Mouse (Mus musculus) lung, embryonic 14.5 days (tissue): ENCODE data around the gene Stat4. TPM values are rescaled to one million over a fixed set of nuclear protein-coding genes. Genes with fewer than 3 reads are reported as not detected.
A peak's percentile ranks its signal among the peaks of the same experiment; 100 is the strongest.
"Not testable (repeated sequence)": the region's sequence is repeated elsewhere in the genome, so short reads cannot be mapped to it uniquely, and the experiment has no call there.

ENCODE experiments used
- ATAC-seq: fragments of 200-750 bp; cut with Nextera tagmentation; 2 replicates; pipeline ENCODE4 v1.8.0; 2017; ENCODE audit warnings: mild to moderate bottlenecking, moderate TSS enrichment, moderate library complexity; ENCODE audit not compliant: insufficient read depth
- DNase-seq: peaks from one replicate; pipeline ENCODE4 v3.0.0-alpha.2; 2015
- H3K27ac ChIP-seq: fragments of 300-500 bp; sonication (generic); 2 replicates; pipeline ENCODE4 v1.5.1; 2014; ENCODE audit warnings: low read depth, mild to moderate bottlenecking, moderate library complexity
- H3K27me3 ChIP-seq: fragments of 300-500 bp; sonication (generic); 2 replicates; pipeline ENCODE4 v1.6.1; 2014; ENCODE audit warnings: low read length, control low read depth; ENCODE audit not compliant: insufficient read depth
- H3K36me3 ChIP-seq: fragments of 300-500 bp; sonication (generic); 2 replicates; pipeline ENCODE4 v1.6.1; 2014; ENCODE audit warnings: control low read depth; ENCODE audit not compliant: insufficient read depth
- H3K4me1 ChIP-seq: fragments of 300-500 bp; sonication (generic); 2 replicates; pipeline ENCODE4 v1.6.1; 2014; ENCODE audit warnings: antibody characterized with exemption, control low read depth; ENCODE audit not compliant: insufficient read depth
- H3K4me2 ChIP-seq: fragments of 300-500 bp; sonication (generic); 2 replicates; pipeline ENCODE4 v1.6.1; 2014; ENCODE audit warnings: mild to moderate bottlenecking
- H3K4me3 ChIP-seq: fragments of 300-500 bp; sonication (generic); 2 replicates; pipeline ENCODE4 v1.5.1; 2014; ENCODE audit warnings: low read depth, low read length
- H3K9ac ChIP-seq: fragments of 300-500 bp; sonication (generic); 2 replicates; pipeline ENCODE4 v1.6.1; 2014
- H3K9me3 ChIP-seq: fragments of 300-500 bp; sonication (generic); 2 replicates; pipeline ENCODE4 v1.6.1; 2016; ENCODE audit warnings: low read depth, low read length, control low read depth
- CTCF ChIP-seq: IDR thresholded peaks from 2 replicates; pipeline ENCODE4 v1.5.1; 2016; ENCODE audit warnings: antibody characterized with exemption, low read depth
- WGBS: fragments of 180-500 bp; shearing (Covaris S2); extraction: QIAGEN DNeasy Blood & Tissue Kit; methylation state at CpG from one replicate; pipeline ENCODE4 v1.1.7; 2014; 5-methylcytosine and 5-hydroxymethylcytosine counted together
- polyA plus RNA-seq: library from polyadenylated mRNA; unstranded; fragments of >200 nt; fragmentation: Nextera tagmentation; extraction: Ambion mirVana; gene quantifications from 2 replicates; pipeline ENCODE4 v1.2.1, GENCODE M21; 2014

Gene Stat4
- polyA plus RNA-seq, 1 experiment from 2014 or later = 4.0 TPM

DNA sequence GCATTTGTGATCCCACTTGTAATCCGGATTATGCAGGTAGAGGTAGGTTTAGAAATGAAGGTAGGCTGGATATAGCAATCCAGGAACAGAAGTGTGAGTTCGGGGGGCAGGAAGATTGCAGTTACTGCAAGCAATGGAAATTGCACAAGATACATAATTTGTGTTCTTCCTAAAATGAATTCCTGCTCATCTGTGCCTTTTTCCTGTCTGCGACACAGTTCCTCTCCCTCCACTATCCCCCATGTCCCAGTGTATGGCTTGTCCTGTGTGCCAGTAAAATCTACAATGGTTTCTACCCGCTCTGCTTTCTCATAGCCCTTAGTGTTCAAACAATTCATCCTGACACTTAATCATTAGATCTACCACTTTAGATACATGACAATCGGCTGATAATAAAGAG, 41.7 kb downstream of the Stat4 start:
- Histone ChIP-seq H3K4me1 (no peaks in the 10 kb centered on the region), H3K36me3 (no peaks in the 10 kb centered on the region), H3K4me3 (no peak overlapping the region), H3K9me3 (no peaks in the 10 kb centered on the region), H3K9ac (no peak overlapping the region), H3K27ac (no peak overlapping the region), H3K4me2 (no peak overlapping the region), H3K27me3 (no peaks in the 10 kb centered on the region)
- no peak for ATAC-seq
- 84% methylated on average over 5 of the region's 5 CpGs for WGBS
- TF ChIP-seq CTCF = no peak
- DNase-seq = no peak

DNA sequence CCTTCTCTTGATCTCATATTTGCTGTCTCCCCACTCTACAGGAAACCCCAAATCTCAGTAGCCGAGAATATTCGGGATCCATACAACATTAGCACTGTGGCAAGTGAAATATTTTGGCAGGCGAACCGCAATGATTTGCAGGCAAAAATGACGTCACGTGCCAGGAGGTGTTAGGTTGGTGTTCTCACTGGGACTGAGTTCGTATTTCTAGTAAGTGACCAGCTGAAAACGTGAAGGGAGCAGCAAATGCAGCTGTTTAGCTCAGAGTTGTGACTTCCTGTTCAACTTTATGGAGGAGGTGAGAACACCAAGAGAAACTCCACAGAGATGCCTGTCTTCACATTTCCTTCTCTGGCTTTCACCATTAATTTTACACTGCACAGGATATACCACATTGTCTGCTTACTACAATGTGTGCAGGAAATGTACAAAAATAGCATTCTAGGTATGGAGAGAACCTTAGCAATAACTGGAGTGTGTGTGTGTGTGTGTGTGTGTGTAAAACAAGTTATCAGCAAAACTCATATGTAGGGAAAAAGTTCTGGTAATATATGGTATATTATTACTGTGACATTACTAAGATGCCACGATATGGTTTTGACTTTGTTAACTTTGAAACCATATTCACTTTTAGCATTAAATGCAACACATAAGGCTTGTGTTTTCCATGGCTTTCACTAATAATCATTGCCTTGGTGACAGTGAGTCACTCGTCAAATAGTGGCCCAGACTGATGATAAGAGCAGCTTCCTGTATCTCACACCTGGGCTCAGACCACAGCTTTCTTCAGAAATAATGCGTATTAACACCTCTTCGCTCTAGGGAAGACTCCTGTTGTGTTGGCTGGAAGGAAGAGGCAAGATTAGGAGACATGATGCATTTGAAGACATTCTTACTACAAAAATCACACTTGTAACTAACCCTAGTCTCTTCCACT, 48.1 kb downstream of the Stat4 start:
- ATAC-seq = no peak
- peak; percentile 7 for DNase-seq
- TF ChIP-seq CTCF = no peak

DNA sequence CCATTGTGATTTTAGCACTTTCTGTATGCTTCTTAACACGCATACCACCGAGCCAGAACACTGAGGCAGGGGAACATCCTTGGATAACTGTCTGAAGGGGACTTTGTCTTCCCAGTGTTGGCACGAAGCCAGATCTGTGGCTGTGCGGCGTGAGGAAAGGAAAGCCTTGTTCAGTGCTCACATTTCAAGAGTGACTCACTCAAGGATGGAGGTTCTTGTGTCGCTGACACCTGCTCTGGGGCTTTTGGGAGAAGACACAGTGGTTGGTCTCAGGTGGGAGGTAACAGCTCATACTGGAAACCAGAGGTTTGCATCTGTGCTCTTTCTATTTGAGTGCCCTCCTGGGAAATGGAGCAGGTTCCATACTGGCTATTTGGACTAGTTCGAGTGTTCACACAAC, 52.2 kb downstream of the Stat4 start:
- peak; percentile 54; the same call in 1 of the 2 replicates for ATAC-seq
- Histone ChIP-seq H3K4me1 (no peaks in the 10 kb centered on the region), H3K9ac (no peak overlapping the region), H3K4me3 (no peak overlapping the region), H3K27me3 (no peaks in the 10 kb centered on the region), H3K27ac (no peak overlapping the region), H3K36me3 (no peaks in the 10 kb centered on the region), H3K4me2 (no peak overlapping the region), H3K9me3 (no peaks in the 10 kb centered on the region)
- no peak for TF ChIP-seq CTCF
- DNase-seq = peak; percentile 78
- WGBS = 36% methylated on average over 7 of the region's 7 CpGs

More for the DNA sequence above, 48.1 kb downstream of the Stat4 start:
- Histone ChIP-seq H3K4me1 (no peaks in the 10 kb centered on the region), H3K36me3 (no peaks in the 10 kb centered on the region), H3K27me3 (no peaks in the 10 kb centered on the region), H3K9me3 (no peaks in the 10 kb centered on the region), H3K4me3 (no peak overlapping the region), H3K9ac (no peak overlapping the region), H3K4me2 (no peak overlapping the region), H3K27ac (no peak overlapping the region)
- WGBS = 59% methylated on average over 12 of the region's 12 CpGs

DNA sequence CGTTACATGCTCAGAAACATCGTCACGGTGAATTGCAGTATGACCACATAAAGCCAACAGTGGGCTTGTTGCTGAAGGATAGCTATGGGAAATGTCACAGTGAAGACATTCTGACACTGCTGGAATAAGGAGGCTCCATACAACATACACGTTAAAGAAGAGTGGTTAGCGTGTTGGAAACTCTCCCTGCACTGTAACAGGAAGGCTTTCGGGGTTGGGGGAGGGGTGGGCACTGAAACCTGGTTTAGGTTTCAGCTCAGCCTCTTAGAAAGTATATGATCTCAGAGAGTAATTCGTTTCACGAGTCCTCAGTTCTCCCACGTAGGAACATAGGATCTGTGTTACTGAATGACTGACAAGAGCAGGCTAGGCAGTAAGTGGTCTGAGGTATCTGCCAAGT, 52.7 kb downstream of the Stat4 start:
- Histone ChIP-seq H3K4me1 (no peaks in the 10 kb centered on the region), H3K4me3 (no peak overlapping the region), H3K36me3 (no peaks in the 10 kb centered on the region), H3K4me2 (no peak overlapping the region), H3K9ac (no peak overlapping the region), H3K9me3 (no peaks in the 10 kb centered on the region), H3K27me3 (no peaks in the 10 kb centered on the region), H3K27ac (no peak overlapping the region)
- DNase-seq (no peak), ATAC-seq (no peak)
- TF ChIP-seq CTCF = no peak
- 74% methylated on average over 9 of the region's 9 CpGs for WGBS

DNA sequence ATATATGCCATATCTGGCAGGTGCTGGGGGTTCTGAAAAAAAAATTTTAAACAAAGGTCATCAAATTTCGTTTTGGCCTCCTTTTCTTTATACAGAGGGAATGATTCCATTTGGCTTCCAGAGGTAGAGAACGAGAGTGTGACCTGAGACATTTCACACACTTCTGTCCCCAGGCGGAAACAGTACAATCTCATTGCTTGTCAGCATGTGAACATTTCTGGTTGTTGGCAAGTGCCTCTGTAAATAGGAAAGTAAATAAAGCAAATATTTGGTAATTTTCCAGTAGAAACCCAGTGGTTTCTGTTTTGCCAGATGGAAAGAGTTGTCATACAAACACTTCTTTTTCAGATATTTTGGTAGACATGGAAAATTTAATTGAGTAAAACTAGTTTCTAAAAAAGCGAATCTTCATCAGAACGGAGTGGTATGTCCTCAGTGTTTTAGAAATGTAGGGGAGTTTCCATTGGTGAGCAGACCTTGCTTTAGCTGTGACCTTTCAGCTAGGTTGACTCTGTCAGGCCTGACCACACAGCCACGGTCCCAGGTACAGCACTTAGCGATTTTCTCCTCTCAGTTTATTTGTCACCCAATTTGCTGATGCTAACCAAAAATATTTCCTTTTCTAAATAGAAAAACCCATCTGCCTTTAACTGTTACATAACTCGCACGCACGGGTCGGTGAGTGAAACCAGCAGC, 53.6 kb downstream of the Stat4 start:
- DNase-seq = peak; percentile 7
- no peak overlapping the region for H3K27ac ChIP-seq
- no peak overlapping the region for H3K9ac ChIP-seq
- TF ChIP-seq CTCF = no peak
- WGBS = 70% methylated on average over 11 of the region's 11 CpGs
- H3K4me2 ChIP-seq = no peak overlapping the region
- H3K9me3 ChIP-seq = no peaks in the 10 kb centered on the region
- H3K4me3 ChIP-seq = no peak overlapping the region
- no peaks in the 10 kb centered on the region for H3K4me1 ChIP-seq
- ATAC-seq = no peak
- H3K36me3 ChIP-seq = no peaks in the 10 kb centered on the region
- no peaks in the 10 kb centered on the region for H3K27me3 ChIP-seq

DNA sequence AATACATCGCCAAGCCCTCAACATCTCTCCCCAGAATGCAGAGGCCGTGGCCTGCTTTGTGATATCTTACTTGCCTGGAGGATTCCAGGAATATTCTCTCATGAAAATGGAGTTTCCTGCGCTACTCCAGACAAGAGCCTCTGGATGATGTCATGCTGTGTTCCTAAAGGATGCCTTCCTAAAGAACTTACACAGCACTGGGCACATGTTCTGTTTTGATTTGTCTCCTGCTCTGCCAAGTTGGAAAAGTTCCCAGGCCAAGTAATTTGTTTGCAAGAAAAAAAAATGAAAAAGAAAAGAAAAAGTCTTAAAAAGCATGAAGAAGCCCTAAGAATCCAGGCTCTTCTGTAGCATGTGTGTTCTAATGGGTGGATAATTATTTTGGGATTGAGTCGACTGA, 56.2 kb downstream of the Stat4 start:
- Histone ChIP-seq H3K9ac (no peak overlapping the region), H3K27me3 (no peaks in the 10 kb centered on the region), H3K27ac (no peak overlapping the region), H3K4me1 (no peaks in the 10 kb centered on the region), H3K36me3 (no peaks in the 10 kb centered on the region), H3K4me2 (no peak overlapping the region), H3K9me3 (no peaks in the 10 kb centered on the region), H3K4me3 (no peak overlapping the region)
- TF ChIP-seq CTCF = no peak
- DNase-seq (peak; percentile 69), ATAC-seq (no peak; the same call in 1 of the 2 replicates)
- 53% methylated on average over 4 of the region's 4 CpGs for WGBS

DNA sequence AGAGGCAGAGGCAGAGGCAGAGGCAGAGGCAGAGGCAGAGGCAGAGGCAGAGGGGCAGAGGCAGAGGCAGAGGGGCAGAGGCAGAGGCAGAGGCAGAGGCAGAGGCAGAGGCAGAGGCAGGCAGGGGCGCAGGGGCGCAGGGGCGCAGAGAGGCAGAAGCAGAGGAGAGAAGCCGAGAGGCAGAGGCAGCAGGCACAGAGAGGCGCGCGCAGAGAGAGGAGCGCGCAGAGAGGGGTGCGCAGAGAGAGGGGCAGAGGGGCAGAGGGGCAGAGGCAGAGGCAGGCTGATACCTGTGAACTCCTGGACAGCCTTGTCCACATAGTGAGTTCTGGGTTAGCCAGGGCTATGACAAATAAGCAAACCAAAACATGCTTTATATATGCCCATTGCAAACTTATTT, 59.9 kb downstream of the Stat4 start:
- not testable (repeated sequence) for H3K27me3 ChIP-seq, H3K9ac ChIP-seq, DNase-seq, H3K4me1 ChIP-seq, H3K36me3 ChIP-seq, H3K4me2 ChIP-seq, H3K27ac ChIP-seq, ATAC-seq, H3K4me3 ChIP-seq, H3K9me3 ChIP-seq
- 94% methylated on average over 10 of the region's 10 CpGs for WGBS
